Mouse (Mus musculus) lung, postnatal 0 days (tissue): ENCODE measurements around the gene Abcb8.

Experiments
- CTCF ChIP-seq: IDR thresholded peaks from 2 replicates; pipeline ENCODE4 v1.5.1; 2016; ENCODE audit warnings: antibody characterized with exemption, mild to moderate bottlenecking
- EP300 ChIP-seq: IDR thresholded peaks from 2 replicates; pipeline ENCODE4 v1.6.1; 2016; ENCODE audit warnings: antibody characterized with exemption, mild to moderate bottlenecking, control low read depth

DNA sequence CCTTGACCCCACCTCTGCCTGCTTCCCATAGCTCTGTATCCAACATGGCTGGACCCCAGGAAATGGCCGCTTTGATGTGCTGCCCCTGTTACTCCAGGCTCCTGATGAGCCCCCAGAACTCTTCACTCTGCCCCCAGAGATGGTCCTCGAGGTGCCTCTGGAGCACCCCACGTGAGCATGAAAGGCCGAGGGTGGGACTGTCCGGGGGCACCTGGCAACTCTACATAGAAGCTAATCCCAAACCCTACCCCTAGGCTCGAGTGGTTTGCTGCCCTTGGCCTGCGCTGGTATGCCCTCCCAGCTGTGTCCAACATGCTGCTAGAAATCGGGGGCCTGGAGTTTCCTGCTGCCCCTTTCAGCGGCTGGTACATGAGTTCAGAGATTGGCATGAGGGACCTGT is 23.7 kb upstream of the Abcb8 start:
- TF ChIP-seq CTCF (no peak), EP300 (no peak)
